Mouse (Mus musculus) lung, embryonic 14.5 days (tissue): ENCODE data around the gene Dynlrb1. TPM values are rescaled to one million over a fixed set of nuclear protein-coding genes. Genes with fewer than 3 reads are reported as not detected.
A peak's percentile ranks its signal among the peaks of the same experiment; 100 is the strongest.

ENCODE experiments used
- ATAC-seq: fragments of 200-750 bp; cut with Nextera tagmentation; 2 replicates; pipeline ENCODE4 v1.8.0; 2017; ENCODE audit warnings: mild to moderate bottlenecking, moderate TSS enrichment, moderate library complexity; ENCODE audit not compliant: insufficient read depth
- DNase-seq: peaks from one replicate; pipeline ENCODE4 v3.0.0-alpha.2; 2015
- H3K27ac ChIP-seq: fragments of 300-500 bp; sonication (generic); 2 replicates; pipeline ENCODE4 v1.5.1; 2014; ENCODE audit warnings: low read depth, mild to moderate bottlenecking, moderate library complexity
- H3K27me3 ChIP-seq: fragments of 300-500 bp; sonication (generic); 2 replicates; pipeline ENCODE4 v1.6.1; 2014; ENCODE audit warnings: low read length, control low read depth; ENCODE audit not compliant: insufficient read depth
- H3K36me3 ChIP-seq: fragments of 300-500 bp; sonication (generic); 2 replicates; pipeline ENCODE4 v1.6.1; 2014; ENCODE audit warnings: control low read depth; ENCODE audit not compliant: insufficient read depth
- H3K4me1 ChIP-seq: fragments of 300-500 bp; sonication (generic); 2 replicates; pipeline ENCODE4 v1.6.1; 2014; ENCODE audit warnings: antibody characterized with exemption, control low read depth; ENCODE audit not compliant: insufficient read depth
- H3K4me2 ChIP-seq: fragments of 300-500 bp; sonication (generic); 2 replicates; pipeline ENCODE4 v1.6.1; 2014; ENCODE audit warnings: mild to moderate bottlenecking
- H3K4me3 ChIP-seq: fragments of 300-500 bp; sonication (generic); 2 replicates; pipeline ENCODE4 v1.5.1; 2014; ENCODE audit warnings: low read depth, low read length
- H3K9ac ChIP-seq: fragments of 300-500 bp; sonication (generic); 2 replicates; pipeline ENCODE4 v1.6.1; 2014
- H3K9me3 ChIP-seq: fragments of 300-500 bp; sonication (generic); 2 replicates; pipeline ENCODE4 v1.6.1; 2016; ENCODE audit warnings: low read depth, low read length, control low read depth
- CTCF ChIP-seq: IDR thresholded peaks from 2 replicates; pipeline ENCODE4 v1.5.1; 2016; ENCODE audit warnings: antibody characterized with exemption, low read depth
- WGBS: fragments of 180-500 bp; shearing (Covaris S2); extraction: QIAGEN DNeasy Blood & Tissue Kit; methylation state at CpG from one replicate; pipeline ENCODE4 v1.1.7; 2014; 5-methylcytosine and 5-hydroxymethylcytosine counted together
- polyA plus RNA-seq: library from polyadenylated mRNA; unstranded; fragments of >200 nt; fragmentation: Nextera tagmentation; extraction: Ambion mirVana; gene quantifications from 2 replicates; pipeline ENCODE4 v1.2.1, GENCODE M21; 2014

Gene Dynlrb1
- polyA plus RNA-seq = 397 and 400 TPM in 2 replicates

- Histone ChIP-seq H3K4me3 (peak within 1 kb of the TSS; percentile 92), H3K27me3 (no peaks in the 10 kb centered on the region), H3K9me3 (no peaks in the 10 kb centered on the region), H3K4me2 (peak within 1 kb of the TSS; percentile 90), H3K9ac (peak within 1 kb of the TSS; percentile 93), H3K4me1 (no peaks in the 10 kb centered on the region), H3K36me3 (0 out of 2 replicates have a peak, but pooled peaks cover 4% of the 10 kb centered on the region), H3K27ac (peak within 1 kb of the TSS; percentile 91)
- TF ChIP-seq CTCF = peak; percentile 16; the same call in 1 of the 2 replicates
- WGBS = 0% methylated on average over 50 of the region's 50 CpGs
- peak; percentile 100 for ATAC-seq
- DNase-seq = peak; percentile 100
Measured at GRCm38 (mm10) chr2:155236362-155236992, at the start of gene Dynlrb1. TSS of gene Dynlrb1 (plus strand) at chr2:155236533.

- no peaks in the 10 kb centered on the region for H3K27me3 ChIP-seq
- 74% methylated on average over 2 of the region's 2 CpGs for WGBS
Measured at GRCm38 (mm10) chr2:155207419-155207818, 28.9 kb upstream of the Dynlrb1 start.

GRCm38 (mm10) chr2:155223145-155223544, 13.2 kb upstream of the Dynlrb1 start:
- no peak for ATAC-seq
- Histone ChIP-seq H3K4me3 (no peak overlapping the region), H3K27ac (no peak overlapping the region), H3K4me1 (no peaks in the 10 kb centered on the region), H3K36me3 (peaks cover 87% of the 10 kb centered on the region), H3K27me3 (no peaks in the 10 kb centered on the region), H3K9ac (no peak overlapping the region), H3K4me2 (no peak overlapping the region), H3K9me3 (no peaks in the 10 kb centered on the region)
- DNase-seq = no peak
- WGBS = 84% methylated on average over 2 of the region's 2 CpGs
- TF ChIP-seq CTCF = no peak

More at GRCm38 (mm10) chr2:155207419-155207818, 28.9 kb upstream of the Dynlrb1 start:
- ATAC-seq (no peak), DNase-seq (peak; percentile 50)
- H3K4me2 ChIP-seq = no peak overlapping the region
- H3K9me3 ChIP-seq = no peaks in the 10 kb centered on the region
- no peak overlapping the region for H3K9ac ChIP-seq
- no peak overlapping the region for H3K27ac ChIP-seq
- no peaks in the 10 kb centered on the region for H3K4me1 ChIP-seq
- no peak overlapping the region for H3K4me3 ChIP-seq
- TF ChIP-seq CTCF = peak; percentile 68
- peaks cover 82% of the 10 kb centered on the region for H3K36me3 ChIP-seq

GRCm38 (mm10) chr2:155224721-155225120, 11.6 kb upstream of the Dynlrb1 start:
- no peak overlapping the region for H3K4me2 ChIP-seq
- H3K4me3 ChIP-seq = no peak overlapping the region
- no peak overlapping the region for H3K9ac ChIP-seq
- 92% methylated on average over 7 of the region's 7 CpGs for WGBS
- no peaks in the 10 kb centered on the region for H3K4me1 ChIP-seq
- H3K9me3 ChIP-seq = no peaks in the 10 kb centered on the region
- no peak for DNase-seq
- no peak for ATAC-seq
- H3K27ac ChIP-seq = no peak overlapping the region
- no peak for TF ChIP-seq CTCF
- H3K27me3 ChIP-seq = no peaks in the 10 kb centered on the region
- H3K36me3 ChIP-seq = peaks cover 73% of the 10 kb centered on the region

GRCm38 (mm10) chr2:155235746-155236361, 479 bp upstream of the Dynlrb1 start:
- ATAC-seq (peak; percentile 87), DNase-seq (no peak)
- no peaks in the 10 kb centered on the region for H3K4me1 ChIP-seq
- no peak for TF ChIP-seq CTCF
- 5% methylated on average over 13 of the region's 13 CpGs for whole genome bisulfite sequencing
- no peaks in the 10 kb centered on the region for H3K27me3 ChIP-seq
- H3K9ac ChIP-seq = peak overlapping the region; percentile 93
- H3K4me3 ChIP-seq = peak overlapping the region; percentile 92
- H3K9me3 ChIP-seq = no peaks in the 10 kb centered on the region
- peak overlapping the region; percentile 91 for H3K27ac ChIP-seq
- no peaks in the 10 kb centered on the region for H3K36me3 ChIP-seq
- peak overlapping the region; percentile 90 for H3K4me2 ChIP-seq

DNA sequence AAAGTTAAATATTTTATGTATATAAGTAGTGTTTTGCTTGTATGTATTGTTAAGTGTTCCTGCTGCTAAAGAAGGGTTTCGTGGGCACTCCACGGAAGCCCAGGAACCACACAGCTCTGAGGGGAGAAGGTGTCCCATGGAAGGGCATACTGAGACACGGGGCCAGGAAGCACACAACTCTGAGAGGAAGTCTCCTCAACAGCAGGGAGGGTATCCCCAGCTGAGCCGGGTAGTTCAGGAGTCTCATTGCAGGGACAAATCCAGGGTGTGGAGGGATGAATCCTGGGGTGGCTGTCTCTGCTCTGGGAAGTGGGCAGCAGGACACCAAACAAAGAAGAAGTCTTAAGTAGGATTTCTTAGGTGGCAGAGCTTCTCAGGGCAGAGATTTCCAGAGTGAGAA, 943 bp downstream of the Dynlrb1 start:
- no peak for TF ChIP-seq CTCF
- Histone ChIP-seq H3K27ac (peak overlapping the region; percentile 91; the same call in 1 of the 2 replicates), H3K9ac (peak overlapping the region; percentile 93), H3K4me2 (peak overlapping the region; percentile 90), H3K4me1 (no peaks in the 10 kb centered on the region), H3K4me3 (peak overlapping the region; percentile 92), H3K27me3 (no peaks in the 10 kb centered on the region), H3K9me3 (no peaks in the 10 kb centered on the region), H3K36me3 (peaks cover 4% of the 10 kb centered on the region; the same call in 1 of the 2 replicates)
- DNase-seq (peak; percentile 6), ATAC-seq (no peak)
- 11% methylated on average over 4 of the region's 4 CpGs for WGBS

GRCm38 (mm10) chr2:155240915-155241314, 4.6 kb downstream of the Dynlrb1 start:
- Histone ChIP-seq H3K27me3 (no peaks in the 10 kb centered on the region), H3K4me2 (no peak overlapping the region), H3K4me1 (no peaks in the 10 kb centered on the region), H3K27ac (no peak overlapping the region), H3K4me3 (no peak overlapping the region), H3K9me3 (no peaks in the 10 kb centered on the region), H3K9ac (no peak overlapping the region), H3K36me3 (peaks cover 40% of the 10 kb centered on the region)
- no peak for TF ChIP-seq CTCF
- DNase-seq (no peak), ATAC-seq (no peak)
- WGBS = 58% methylated on average over 4 of the region's 4 CpGs
